Mouse (Mus musculus) cerebellum, postnatal 36 days (tissue): ENCODE results near the gene Traip.

Experiments
- DNase-seq, 2 experiments: peaks; one replicate each; pipeline ENCODE4 v3.0.0; 2021 to 2022; ENCODE audit warnings: mixed read lengths in 2 of 2

The Traip gene

DNA sequence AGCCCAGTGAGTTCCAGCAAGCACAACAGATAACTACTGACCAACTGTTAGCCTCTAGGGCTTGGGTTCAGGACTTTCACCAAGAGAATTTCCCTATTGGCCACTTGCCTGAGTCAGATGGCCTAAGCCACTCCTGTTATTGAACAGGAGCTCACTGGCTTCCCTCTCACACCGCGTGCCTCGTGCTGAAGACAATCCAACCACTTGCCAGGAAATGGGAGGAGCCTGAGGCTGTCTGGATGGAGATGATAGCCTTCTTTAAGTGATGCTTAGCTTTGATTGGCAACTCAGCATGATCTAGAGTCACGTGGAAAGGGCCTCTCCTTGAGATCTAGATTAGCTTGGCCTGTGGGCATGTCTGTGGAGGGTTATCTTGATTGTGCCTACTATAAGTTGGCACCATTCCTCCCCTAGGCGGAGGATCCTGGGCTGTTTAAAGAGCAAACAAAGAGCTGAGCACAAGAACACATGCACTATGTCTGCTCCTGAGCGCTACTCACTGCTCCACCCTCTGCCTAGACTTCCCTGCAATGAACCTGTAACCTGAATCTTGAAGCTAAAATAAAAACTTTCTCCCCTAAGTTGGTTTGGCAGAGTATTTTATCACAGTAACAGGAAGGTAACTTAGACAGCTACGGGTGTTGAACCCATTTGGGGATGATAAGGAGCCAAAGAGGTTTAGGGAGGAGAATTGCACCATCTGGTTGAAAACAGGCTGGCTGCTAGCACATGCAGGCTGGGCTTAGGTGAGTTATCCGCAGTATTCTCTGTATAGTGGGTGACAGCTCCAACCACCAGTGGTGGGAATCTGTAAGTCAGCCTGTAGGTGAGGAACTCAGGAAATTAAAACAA lies 22.0 kb downstream of the Traip start:
- DNase-seq: no peak

DNA sequence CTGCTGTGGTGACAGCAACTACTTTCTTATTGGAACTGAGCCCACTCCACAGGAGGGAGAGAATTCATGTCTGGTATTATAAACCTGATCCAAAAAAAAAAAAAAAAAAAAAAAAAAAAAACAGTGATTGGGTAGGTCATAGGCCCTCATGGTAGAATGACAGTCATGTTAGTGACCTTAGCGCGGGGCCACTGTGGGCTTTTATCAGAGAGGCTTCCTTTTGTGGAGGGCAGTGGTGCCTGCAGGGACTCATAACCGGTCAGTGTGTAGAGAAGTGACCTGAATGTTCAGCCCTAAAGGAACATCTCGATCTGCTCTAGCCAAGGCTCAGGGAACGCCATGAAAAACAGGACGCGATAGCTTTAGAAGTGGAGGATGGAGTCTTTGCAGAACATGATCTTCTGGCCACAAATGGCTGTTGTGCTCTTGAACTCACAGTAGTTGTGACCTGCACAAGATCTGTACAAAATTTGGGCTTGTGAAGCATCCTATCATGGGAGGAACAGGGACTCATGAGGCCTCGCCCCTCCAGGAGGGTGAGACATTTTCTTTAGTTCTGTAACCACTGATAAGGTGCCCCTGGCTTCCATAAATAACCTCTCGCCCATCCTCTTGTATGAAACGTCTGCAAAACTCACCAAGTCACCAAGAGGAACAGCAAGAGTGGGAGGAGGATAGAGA lies 24.7 kb downstream of the Traip start:
- DNase-seq: no peak

DNA sequence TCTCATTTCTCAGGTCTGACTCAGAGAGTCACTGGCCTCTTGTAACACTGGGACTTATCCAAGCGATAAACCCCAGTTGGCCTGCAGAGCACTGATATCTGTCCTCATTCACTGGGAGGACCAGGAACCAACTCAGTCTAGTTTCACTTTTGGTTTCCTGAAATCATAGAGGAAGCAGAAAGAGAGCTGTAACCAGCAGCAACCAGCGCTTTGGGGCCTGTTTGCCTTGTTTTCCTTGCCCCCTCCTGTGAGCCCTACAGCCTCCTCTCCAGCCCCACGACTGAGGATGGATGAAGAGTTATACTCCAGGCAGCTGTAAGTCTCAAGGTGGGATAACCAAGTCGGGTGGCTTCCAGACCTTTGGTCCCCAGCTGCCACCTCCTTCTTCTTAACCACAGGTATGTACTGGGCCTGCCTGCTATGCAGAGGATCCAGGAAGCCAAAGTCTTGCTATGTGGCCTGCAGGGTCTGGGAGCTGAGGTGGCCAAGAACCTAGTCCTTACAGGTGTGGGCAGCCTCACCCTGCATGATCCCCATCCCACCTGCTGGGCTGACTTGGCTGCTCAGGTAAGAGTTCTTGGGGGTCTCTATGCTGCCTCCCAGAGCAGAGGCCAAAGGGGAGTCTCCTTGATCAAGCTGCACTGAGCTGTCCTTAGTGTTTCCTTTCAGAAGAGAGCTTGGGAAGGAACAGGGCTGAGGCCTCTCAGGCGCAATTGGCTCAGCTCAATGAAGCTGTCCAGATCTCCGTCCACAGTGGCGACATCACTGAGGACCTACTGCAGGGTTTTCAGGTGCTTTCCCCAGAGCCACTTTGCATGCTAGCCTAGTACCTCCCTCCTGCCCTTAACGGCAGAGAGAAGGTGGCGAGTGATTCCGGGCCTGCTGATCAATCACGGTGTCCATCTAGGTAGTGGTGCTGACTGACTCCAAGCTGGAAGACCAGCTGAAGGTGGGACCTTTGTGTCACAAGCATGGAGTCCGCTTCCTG lies 25.8 kb downstream of the Traip start, which contains the start of gene Uba7:
Uba7 (plus strand) TSS at position 107 of the 988 bp plus-strand sequence.
- DNase-seq: no peak

DNA sequence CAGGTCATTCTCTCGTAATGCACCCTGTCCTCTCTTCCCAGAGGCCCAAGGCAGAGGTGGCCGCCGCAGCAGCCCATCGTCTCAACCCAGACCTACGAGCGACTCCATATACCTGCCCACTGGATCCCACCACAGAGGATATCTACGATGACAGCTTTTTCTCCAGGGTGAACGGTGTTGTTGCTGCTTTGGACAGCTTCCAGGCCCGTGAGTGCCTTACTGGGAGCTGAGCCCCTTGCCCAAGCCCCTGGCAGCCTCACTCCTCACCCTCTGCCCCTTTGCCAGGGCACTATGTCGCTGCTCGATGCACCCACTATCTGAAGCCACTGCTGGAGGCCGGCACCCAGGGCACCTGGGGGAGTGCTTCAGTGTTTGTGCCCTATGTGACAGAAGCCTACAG lies 28.9 kb downstream of the Traip start:
- no peak for DNase-seq

DNA sequence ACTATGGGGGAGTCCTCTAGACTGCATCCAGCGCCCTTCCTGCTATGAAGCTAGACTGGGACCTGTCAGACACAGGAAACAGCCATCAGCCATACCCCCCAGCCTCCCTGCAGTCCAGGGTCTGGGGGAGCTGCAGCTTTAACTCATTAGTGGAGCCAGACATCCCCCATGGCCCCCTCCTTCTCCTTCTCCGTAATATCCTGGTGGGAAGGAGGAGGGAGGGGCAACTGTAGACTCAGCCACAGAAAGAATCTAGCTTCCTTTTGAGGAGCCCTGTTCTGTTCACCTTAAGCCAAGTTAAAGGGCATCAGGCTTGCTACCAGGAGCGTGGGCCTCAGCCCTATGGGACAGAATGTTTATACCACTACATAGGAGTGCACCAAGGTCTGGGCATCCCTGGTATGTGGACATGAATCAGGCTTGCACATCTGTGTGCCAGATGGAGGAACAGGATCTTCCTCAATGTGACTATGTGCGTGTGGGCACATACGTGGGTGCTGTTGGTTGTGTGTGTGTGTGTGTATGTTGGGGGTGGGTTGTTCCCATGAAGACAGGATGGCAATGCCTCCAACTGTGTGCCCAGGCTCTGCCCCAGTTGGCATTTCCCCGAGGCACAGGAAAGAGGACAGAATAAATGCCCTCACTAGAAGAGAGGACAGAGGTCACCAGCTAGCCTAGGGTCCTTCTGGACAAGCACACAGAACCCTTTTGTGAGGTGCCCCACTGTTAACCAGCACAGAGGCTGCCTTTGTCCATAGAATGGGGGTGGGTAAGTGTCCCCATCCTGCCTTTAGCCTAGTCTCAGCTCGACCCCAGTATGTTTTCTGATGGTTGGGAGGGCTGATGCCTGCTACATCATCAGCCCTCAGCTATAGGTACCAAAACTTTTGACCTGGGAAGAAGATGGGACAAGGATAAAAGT lies 32.0 kb downstream of the Traip start:
- no peak for DNase-seq

DNA sequence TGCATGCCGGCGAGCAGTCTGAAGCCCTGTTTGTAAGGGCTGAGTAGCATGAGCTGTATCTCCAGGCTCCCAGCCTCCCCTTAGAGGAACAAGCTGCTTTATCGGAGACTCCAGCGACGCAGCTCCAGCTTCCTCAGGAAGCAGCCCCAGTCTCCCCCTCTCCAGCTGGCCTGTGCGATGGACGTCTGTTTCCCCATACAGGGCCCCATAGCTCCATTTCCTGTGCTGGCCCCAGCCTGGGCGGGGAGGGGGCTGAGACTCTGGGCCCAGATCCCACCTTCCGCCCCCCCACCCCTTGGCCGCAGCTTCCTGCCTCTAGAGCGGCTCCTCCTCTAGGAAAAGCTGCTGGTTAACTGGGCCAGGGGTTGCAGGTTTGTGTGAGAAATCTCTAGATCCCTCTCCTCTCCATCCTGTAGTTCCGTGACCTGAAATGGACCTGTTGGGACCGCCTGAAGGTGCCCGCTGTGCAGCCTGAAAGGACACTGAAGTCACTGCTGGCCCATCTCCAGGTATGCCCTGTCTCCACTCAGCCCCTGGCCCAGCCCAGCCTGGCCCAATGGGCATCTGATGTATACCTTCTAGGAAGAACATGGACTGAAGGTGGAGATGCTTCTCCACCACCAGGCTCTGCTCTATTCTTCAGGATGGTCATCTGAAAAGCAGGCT lies 32.9 kb downstream of the Traip start, which contains the start of gene Gm20661:
Gm20661 (plus strand) TSS at position 378 of the 666 bp plus-strand sequence.
- DNase-seq: no peak

DNA sequence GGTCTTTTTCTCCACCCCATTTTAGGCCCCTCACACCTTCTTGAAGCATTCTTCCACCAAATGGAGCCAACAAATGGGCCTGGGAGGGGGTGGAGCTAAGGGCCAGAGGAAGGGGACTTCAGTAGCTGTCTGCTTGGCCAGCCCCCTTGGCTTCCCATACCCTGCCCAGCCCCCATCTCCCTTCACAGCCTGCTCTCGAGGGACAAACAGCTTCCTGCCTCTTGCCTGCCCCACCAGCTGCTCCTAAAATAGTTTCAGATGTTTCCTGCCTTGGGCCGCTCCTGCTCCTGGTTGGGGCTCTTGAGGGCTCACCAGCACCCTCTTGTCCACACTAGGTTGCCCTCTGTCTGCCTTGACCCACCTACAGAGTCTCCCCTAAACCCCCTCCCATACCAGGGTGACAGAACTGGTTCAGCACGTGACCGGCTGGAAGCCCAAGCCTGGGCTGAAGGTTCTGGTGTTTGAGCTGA lies 33.5 kb downstream of the Traip start:
- DNase-seq: no peak

DNA sequence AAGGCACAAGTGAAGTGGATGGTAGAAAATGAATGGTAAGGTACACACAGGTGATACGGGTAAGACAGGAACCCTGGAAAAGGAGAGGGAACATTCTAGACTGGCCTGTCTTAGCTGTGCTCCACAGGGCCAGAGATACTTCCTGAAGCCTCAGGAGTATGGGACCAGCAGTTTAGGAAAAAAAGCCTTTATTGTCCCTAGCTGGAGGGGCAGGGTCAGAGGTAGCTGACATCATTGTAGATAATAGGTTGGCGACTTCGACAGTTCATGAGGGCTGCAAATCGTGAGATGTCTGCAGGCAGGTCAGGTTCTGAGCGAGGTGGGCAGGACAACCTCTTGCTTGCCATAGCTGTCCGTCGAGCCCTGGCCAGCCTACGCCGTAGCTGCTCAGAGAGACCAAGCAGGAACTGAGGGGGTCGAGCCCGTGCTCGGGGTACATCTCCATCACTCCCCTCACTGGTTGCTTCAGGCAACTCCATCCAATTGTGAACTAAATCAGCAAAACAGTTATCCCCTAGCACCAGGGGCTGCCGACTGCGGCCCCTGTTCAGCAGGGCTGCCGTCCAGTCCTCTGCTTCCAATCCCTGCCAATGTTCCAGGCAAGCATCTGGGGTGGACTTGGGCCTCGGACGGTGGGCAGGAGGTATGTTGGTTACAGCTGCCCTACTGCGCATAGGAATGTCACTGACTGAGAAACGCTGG lies 34.3 kb downstream of the Traip start:
- DNase-seq: no peak

DNA sequence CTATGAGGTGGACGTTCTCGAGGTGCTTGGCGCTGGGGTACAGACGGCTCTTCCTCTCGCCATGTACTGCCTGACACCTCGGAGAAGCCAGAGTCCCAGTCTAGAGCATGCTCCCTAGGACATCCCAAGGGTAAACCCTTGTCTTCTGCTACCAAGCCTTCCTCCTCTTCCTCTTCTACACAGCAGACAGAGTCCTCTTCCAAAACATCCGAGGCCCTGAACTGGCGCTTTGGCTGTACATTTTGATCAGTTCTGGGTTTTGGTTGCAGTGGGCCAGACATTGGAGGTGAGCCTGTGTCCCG lies 34.8 kb downstream of the Traip start:
- DNase-seq: no peak

DNA sequence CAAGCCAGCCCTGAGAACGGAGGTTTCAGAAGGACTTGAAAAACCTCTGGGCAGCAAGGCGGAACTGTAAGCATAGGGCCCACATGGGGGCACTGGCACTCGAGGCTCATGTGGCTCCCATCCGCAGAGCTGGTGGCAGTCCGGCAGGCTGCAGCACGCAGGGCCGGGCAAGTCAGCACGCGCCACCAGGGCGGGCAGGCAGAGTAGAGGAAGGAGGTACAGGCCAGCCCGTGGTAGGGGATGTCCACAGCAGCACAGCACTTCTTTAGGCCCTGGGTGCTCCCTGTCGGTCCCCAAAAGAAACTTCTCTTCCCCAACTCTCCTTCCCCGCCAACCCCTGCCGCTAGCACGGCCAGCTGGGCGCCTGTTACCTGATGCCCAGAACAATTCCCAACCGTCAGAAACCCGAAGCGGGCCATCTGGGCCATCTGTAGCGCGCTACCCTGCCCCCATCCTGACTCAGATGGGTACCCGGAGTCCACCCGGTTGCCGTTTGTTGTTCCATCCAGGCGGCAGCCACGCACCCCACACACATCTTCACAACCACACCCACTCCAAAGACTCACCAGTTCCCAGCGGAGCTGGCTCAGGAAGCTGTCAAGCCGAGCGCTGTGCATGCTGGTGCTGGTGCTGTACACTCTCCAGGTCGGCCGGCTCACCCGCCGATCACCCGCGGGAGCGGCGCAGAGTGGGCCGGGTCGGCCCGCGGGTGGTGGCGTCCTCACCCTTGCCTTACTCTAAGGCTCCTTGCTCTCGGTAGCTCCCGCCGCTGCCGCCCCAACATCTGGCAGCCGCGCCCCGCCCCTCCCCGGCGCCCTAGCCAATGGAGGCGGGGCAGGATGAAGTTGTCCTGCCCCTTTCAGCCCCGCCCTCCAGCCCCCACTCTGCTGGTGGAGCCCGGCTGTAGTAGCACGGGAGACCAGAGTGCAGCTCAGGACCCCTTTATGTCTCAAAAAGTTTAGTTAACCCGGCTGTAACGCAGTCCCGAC lies 35.5 kb downstream of the Traip start, which contains the start of gene Inka1:
Inka1 (minus strand) TSS at position 749 of the 989 bp plus-strand sequence.
- peak; percentile 53 to 62 for DNase-seq

DNA sequence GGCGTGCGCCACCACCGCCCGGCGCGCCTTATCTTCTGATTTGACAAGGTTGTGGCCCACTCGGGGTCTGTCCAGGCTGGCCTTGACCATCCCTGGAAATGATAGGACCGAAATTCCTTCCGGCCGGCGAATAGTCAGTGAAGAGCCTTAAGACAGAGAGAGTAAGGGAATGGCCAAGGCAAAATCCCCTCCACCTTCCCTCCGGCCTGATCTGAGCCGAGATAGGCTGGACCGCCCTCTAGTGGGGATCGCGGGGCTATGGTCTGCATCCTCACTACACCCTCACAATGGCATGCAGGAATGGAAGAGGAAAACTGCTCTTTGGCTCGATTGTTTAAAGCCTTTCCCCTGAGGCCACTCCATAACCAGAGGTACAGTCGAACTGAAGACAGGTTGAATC lies 36.4 kb downstream of the Traip start:
- peak; percentile 81 to 84 for DNase-seq

DNA sequence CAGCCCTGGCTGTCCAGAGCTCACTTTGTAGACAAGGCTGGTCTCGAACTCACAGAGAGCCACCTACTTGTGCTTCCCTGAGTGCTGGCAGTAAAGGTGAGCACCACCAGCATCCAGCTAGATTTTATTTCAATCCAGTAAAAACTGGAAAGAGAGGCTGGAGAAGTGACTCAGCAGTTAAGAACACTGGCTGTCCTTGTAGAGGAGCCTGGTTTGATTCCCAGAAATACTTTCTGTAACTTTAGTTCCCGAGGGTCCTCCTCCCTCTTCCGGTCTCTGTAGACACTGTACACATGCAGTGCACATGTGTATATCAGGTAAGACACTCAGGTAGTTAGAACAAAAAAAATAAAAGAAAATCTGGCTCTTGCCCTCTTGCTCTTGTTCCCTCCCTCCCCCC lies 38.0 kb downstream of the Traip start:
- DNase-seq: no peak

DNA sequence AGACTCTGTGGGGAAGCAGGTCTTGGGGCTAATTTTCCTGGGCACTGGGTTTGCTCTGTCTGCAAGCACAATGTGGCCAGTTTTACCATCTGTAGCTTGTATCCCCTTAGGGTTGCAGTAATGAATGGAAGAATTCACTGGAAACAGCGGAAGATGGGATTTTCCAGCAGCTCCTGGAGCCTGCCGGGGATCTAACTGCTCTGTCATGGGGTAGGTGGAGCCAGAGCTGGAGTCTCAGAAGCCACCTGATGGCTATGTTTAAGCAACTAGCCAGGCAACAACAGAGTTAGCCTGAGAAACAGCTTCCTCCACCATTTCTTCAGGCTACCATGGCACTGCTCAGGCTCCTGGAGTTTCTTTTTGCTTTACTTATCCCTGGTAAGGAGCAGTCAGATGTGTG lies 42.3 kb downstream of the Traip start, which contains the start of gene Cdhr4:
Cdhr4 (plus strand) TSS at position 301 of the 400 bp plus-strand sequence.
- no peak for DNase-seq

DNA sequence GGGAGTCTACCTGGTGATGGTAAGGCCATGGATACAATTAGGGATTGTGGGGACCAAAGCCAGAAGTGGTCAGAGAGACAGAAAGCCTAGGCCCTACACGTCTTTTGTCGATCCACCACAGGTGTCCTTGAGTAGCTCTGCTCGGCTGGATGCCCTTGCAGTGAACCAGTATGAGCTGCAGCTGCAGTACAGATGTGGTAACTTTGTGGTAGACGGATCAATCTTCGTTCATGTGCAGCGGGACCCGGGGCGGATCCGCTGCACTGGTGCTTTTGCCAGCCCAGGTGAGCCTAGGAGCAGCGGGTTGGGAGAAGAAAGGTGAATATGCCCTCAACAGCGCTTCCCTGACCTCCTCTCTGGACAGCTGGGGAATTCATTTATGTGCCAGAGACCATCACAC lies 43.1 kb downstream of the Traip start:
- DNase-seq: no peak

DNA sequence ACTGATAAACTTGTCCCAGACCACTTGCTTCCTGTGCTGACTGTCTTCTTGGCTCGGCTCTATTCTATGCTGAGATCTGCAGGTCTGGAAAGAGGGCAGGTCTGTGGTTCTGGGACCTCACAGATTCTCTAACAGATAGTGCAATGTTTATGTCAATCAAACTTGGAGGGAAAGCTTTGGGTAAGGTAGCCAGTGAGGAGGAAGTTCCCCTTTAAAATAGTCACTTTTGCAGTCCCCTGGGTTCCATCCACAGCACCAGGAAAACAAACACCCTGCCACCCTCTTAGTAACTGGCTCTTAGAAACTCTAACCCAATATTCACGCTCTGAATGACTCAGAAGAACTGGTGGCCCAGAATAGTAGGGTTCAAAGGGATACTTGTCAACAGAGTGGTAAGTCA lies 44.5 kb downstream of the Traip start:
- no peak for DNase-seq

DNA sequence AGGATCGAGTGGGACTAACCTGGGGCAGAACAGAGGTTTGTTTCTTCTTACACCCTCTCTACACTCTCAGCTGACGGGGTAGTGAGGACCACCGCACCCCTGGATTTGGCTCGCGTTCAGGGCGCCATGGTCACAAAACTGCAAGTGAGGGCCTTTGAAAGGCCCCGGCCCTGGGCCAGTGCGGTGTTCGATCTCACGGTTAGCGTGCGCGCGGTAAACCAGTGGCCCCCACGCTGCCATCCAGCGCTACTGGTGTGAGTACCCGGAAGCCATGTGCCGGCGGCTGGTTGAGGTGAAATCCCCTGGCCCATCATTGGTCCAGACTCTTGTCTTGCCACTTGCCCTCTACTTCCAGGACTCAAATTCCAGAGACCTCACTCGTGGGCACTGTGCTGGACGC lies 45.6 kb downstream of the Traip start:
- no peak for DNase-seq

DNA sequence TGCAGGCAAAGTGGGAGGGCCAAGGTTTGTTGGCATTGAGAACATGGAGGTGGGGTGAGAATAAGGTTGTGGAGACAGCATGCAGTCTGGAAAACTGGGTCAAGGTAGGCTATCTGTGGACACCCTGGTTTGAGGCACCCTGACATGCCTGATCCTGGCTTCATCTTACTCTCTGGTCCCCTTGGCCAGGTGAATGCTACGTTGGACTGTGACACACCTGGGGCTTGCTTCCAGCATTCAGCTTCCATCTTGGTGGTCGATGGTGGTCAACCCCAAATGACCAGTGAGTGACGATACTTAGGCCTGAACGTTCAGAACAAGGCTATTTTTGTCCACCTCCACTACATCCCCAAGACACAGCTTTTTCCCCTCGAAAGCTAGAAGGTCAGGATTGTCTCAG lies 46.1 kb downstream of the Traip start, which contains the start of gene Gm20662:
Gm20662 (plus strand) TSS at position 301 of the 400 bp plus-strand sequence.
- DNase-seq: no peak

DNA sequence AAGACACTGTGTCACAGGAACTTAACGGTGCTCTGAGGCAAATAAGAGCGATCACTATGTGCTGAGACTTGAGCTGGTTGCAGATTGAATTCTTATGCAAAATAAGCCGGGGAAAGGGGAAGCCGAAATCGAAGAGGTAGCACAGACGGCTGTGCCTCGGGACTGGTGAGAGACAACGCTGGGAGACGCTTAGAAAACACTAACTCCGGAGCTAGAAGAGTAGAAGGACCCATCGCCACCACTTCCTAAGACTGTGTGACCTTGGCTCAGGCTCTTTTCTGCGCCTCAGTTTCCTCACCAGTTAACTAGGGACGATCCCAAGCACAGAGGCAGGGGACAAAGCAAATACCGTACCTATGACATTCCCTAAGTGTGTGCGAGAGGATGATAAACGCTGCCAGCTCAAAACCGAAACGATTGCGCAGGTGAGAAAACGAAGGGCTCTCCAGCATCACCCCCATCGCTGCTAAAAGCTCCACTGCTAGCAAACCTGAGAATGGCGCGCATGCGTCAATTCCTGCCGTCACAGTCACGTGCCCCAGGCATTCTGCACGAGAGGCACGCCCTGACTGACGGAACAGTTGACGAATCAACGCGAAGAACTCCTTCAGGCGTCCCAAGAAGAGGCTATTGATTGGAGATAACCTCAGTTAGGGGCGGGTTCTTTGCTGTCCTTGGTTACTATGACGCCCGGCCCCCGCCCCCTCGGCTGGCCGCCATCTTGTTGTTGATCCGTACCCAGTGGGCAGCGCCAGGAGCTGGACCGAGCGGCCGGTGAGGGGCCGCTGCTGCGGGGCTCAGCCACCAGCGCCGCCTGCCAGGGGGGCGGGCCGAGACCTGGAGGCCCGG lies 52.2 kb downstream of the Traip start, which contains the start of gene Ip6k1:
Ip6k1 (plus strand) TSS at position 580 of the 849 bp plus-strand sequence.
- peak; percentile 100 for DNase-seq
